Mouse (Mus musculus) spleen, postnatal 14 days (tissue): Measurements from ENCODE around the gene Ptpre.
"Not testable (repeated sequence)": the region's sequence is repeated elsewhere in the genome, so short reads cannot be mapped to it uniquely, and the experiment has no call there.

ENCODE experiments used
- DNase-seq, 2 experiments: peaks; one replicate each; pipeline ENCODE4 v3.0.0; 2021 to 2022; ENCODE audit warnings: low spot score in 2 of 2

Ptpre gene

DNA sequence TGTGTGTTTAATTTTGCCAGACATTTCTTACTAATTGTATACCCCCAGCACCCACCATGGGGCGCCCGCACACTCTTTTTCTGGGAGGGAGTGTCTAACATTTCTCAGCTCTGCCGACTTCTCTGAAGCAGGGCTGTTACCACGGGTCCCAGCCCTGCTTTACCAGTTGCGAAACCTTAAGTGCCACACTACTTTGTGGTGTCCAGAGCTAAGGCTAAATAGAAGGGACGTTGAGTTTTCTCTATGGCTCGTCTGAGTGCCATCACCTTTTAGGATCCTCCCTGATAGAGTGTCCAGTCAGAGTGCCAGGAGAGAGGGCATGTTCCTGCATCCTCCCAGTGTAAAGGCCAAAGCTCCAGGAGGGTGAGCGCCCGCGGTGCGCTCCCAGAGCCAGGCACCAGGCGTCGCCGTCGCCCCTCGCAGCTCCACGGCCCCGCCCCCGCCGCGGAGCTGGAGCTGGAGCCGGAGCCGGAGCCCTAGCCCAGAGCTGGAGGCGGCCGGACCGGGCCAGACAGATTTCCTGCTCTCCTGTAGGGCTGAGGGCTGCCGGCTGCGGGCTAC is at the start of gene Ptpre:
Gene Ptpre, plus strand, starts transcription at position 141 of the 561 bp plus-strand sequence.
- DNase-seq = peak; percentile 42 to 66

DNA sequence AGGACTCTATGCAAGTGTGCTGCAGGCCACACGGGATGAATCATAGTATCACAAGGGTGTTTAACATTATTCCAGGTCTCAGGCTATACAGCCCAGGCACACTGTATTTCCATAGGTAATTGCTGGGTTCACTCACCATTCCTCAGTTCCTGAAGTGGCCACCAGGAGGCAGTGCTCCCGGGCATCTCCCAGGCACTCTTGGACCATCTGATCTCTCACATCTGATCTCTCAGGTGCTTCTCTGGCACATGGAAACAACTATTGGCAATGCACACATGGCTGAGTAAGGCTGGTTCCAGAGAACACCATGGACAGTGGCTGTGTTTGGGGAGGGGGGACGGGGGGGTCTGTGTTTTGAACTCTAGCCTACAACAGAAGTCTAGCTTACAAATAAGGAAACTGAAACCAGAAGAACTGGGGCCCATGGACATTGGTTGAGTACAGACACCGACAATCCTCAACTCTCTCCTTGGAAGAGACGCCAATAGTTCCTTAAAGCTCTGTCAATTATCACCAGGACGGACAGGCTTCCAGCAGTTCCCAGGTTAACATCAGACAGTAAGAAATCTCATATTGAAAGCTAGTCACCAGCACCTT is 49.0 kb upstream of the Ptpre start:
- peak in 1 of 2 experiments; percentile 13 for DNase-seq

DNA sequence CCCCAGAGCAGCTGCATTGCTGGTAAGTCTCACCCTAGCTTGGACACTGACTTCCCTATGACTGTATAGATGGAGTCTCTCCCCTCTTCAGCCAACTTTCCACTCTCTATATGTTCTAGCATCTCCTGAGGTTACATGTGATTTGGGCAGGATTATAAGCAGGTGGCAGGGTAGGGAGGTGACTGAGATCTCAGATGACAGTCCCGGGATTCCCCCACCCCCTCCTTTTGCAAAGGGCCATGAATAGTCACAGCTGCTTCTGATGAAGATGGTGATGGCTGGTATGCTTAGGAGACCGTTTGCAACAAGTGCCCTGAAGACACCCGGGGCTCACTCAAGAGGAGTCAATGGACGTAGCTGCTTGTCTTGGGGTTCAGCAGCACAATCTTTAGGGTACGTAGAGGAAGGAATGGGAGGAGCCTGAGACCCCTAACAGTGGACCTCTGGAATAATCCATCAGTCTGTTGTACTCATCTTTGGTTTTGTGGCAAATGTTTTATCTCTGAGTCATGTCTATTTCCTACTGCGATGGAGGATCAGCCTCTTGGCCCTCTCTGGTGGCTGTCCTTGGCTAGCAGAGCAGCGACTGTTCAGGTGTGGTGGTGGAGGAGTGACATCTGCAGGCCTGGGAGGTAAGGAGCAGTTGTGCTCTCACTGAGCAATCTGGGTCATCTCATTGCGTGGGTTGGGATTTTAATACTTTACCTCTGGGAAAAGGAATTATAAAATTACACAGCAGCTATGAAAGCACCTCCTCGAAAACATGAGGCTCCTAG is 47.4 kb upstream of the Ptpre start:
- no peak for DNase-seq

DNA sequence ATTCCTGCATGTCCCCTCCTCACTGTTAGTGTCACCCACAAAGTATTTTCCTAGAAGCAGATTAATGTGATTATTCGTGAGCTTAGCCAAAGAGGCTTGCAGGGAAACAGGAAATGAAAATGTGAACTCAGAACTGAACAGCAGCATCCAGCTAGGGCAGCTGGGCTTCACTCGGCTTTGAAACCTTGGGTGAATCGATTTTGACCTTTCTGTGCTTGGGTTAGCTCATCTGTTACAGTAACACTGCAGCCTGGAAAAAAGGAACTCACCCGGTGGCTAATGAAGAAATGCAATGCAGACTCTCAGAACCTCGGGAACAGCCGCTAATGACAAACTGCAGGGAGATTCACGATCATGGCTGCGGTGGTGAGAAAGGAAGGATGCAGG is 46.8 kb upstream of the Ptpre start:
- no peak for DNase-seq

DNA sequence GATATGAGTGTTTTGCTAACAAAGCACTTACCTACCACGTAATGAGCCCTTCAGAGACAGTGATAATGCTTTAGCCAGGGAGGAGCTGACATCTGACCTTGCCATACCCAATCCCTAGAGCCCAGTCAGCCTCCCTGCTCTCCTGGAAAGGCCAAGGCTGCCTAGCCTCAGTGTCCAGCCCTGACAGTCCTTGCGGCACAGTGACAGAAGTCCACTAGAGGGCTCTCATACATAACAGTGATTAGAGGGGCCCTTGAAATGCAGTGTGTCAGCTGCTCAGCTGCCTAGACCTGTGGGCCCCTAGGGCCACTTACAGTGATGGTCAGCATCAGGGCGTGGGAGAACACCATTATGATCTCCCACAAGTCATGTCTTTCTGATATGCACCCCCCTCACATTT is 42.0 kb upstream of the Ptpre start:
- DNase-seq = no peak

DNA sequence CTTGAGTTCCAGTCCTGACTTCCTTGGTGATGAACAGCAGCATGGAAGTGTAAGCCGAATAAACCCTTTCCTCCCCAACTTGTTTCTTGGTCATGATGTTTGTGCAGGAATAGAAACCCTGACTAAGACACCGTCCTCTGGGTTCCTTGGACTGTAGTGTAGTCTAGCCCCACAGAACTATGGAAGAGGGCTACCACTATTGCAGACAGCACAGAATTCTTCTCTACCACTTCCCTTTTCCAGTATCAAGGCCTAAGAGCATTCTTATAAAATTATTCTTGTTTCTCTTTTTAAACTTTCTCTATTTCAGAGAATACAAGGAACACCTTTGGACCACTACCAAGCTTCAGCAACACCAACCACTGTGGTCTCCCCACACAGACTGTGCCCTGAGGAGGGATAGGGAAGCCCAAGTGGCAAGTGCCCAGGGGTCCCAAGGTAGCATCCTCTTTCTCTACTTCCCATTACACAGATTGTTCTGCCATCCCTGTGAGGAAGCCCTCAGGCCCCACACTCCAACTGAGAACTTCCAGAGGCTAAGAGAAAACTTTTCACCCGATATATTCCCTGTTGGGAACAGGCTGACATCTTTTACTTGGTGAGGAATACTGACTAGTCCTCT is 38.6 kb upstream of the Ptpre start:
- DNase-seq = no peak

DNA sequence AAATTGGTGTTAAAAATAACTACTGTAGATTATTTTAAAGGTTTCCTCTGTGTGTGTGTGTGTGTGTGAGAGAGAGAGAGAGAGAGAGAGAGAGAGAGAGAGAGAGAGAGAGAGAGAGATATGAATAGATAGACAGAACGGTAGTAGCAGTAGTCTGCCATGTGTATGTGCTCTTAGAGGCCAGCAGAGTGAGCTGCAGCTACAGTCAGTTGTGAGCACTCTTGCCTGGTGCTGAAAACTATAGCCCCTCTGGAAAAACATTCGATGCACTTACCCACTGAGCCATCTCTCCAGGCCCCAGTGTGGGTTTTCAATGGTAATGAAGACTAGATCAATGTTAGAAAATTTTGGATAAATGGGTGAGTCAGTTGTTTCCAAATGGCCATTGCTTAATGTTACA is 37.9 kb upstream of the Ptpre start:
- DNase-seq = no peak

DNA sequence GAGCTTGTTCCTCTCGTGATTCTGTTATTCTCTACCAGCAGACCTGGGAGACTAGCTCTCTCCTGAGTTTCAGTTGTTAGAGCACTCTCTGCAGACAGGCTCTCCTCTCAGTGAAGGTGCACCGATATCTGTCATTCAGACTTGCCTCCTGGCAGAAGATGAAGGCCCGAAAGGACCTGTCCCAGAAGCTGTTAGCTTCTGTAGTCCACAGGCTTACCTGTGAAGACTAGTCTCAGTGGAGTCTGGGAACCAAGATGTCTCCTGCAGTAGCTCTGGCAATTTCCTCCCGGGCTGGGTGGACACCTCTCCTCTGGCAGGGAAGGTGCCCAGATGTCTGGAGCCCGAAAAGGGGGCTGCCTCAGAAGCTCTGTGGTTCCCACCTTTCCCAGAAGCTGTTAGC is 30.8 kb upstream of the Ptpre start:
- DNase-seq = not testable (repeated sequence)

DNA sequence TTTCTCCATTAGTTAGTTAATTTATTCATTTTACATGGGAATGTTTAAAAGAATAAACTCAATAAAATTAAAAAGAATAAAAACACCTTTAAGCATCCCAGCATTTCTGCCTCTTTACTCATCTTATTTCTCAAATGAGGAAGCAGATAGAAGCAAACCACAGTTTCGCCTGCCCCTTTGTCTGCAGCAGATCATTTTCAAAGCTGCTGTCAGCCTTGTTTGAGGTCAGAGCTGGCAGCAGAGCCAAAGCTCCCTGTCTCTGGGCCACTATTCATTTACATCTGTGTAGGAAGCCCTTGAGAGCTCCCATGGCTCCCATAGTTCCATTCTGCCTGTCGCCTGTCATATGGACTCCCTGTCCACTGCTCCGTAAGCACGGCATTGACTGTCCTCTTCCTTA is 28.7 kb upstream of the Ptpre start:
- no peak for DNase-seq

DNA sequence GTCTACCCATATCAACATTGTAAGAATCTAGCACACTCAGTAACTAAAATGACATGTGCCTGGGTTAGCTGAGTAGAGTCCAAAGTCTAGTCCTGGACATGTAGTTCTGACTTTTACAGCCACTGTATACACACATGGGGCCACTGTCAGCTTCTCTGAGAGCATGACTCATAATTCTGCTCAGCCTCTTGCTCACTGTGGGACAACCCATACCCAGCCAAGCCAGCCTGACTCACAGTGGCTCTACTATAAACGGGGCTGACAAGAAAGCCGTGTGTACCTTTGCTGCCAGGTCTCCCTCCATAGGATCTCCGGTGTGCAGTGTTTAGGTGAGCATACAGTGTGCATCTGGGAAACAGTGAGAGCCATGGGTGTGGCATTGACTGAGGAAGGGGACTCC is 28.0 kb upstream of the Ptpre start:
- DNase-seq = no peak

DNA sequence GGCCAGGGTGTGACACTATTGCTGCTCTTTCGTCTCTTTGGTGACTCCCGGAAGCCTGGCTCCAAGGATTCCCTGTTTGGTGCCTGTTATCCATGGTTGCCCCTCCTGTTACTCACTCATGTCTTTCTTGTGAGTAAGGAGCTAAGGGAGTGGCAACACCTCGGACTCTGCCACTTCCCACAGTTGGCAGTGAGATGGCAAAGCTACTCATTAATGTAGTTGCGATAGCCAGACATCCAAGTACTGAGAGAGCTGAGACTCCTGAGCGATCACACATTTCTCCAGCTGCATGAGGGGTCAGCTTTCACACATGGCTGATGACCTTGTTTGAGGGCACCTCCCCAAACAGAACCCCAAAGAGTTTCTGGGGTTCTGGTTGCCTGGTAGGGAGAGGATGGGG is 26.9 kb upstream of the Ptpre start:
- no peak for DNase-seq

DNA sequence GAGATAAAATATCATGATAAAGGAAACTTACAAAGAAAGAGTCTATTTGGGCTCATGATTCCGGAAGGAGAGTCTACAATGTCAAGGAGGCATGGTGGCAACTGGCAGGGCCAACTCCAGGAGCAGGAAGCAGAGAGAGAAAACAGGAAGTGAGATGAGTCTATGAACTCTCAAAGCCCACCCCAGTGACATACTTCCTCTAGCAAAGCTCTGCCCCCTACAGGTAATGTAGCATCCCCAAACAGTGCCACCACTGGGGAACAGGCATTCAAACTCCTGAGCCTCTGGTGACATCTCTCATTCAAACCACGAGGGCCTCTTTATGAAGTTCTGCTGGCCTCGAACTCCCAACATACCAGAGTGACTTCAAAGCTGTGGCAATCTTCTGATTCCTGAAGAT is 25.6 kb upstream of the Ptpre start:
- no peak for DNase-seq

DNA sequence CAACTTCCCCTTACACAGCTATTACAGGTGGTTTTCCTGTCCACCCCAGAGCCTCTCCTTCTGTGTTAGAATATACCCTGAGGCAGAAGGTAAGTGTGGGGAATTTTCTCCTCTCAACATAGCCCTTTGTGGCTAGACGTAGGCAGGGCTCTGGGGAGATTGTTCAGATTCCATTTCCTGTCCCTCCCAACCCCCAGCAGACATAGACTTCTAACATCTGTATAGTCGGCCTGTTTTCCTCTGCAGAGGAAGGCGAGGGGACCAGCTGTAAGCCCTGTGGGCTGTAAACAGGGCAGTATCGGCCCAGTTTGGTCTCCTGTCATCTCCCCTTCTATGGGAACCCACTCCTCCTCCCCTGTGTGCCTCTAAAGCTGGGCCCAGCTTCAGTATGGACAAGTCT is 20.1 kb upstream of the Ptpre start:
- no peak for DNase-seq

DNA sequence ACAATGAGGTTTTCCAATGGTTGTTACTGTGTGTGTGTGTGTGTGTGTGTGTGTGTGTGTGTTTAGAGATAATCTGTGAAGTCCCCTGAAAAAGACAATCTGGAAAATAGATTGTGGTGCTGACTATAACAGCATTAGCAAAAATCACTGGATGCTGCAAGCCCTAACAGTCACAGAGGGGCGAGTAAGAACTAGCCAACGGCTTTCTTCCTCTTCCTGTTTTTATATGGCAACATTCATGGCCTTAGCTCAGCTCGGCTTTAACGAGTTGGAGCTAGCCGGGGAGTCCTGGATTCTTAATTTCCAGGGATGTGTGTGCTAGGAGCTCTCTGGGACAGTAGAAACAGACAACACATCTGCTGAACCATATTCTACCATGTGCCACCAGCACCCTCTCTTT is 17.0 kb upstream of the Ptpre start:
- DNase-seq = no peak

DNA sequence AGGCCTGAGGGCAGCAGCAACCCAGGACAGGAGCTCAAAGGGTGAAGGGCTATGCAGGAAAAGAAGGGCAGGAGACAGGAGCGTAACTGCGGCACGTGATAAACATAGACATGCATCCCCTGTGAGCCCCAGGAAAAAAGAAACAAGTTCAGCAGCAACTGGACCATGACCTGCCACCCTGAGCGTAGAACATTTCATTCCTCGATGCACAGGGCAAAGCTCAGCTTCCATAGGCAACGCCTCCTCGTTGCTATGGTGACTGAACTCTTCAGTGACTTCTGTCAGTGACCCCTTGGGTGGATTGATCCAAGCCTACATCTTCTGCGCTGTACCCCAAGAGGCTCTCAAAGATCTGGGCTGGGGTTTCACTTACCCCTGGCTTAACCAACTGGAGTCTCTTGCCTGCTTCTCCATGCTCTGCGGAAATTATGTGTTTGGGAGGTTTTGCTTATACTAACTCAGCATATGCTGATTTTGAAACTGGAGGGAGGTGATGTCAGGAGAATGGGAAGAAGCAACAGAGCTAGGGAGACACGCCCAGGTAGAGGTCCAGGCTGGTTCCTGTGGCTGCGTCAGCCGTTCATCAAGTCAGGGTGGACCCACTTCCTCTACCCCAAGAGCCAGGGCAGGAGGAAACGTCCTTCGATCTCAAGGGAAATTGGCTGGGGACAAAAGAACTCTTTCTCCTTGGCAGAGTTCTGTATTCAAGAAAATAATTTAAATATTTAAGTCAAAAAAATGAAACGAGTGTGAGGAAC is 15.3 kb upstream of the Ptpre start:
- no peak for DNase-seq

DNA sequence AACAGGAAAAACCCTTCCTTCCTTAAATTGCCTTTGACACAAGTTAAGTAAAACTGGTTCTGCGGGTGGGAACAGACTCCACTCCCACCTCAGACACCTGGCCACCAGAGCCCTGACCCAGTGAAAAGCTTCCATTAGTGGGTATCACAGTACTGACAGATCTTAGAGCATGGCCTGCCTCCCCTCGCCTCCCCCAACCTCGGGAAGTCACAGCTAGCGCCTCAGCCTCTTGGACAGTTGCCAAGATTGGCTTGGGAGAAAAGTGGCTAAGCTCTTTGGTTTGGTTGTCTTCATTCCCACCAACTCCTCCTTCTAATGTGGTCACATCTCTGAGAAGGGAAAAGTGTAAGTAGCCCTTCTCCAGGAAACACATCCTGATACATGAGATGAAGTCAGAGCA is 13.3 kb upstream of the Ptpre start:
- no peak for DNase-seq

DNA sequence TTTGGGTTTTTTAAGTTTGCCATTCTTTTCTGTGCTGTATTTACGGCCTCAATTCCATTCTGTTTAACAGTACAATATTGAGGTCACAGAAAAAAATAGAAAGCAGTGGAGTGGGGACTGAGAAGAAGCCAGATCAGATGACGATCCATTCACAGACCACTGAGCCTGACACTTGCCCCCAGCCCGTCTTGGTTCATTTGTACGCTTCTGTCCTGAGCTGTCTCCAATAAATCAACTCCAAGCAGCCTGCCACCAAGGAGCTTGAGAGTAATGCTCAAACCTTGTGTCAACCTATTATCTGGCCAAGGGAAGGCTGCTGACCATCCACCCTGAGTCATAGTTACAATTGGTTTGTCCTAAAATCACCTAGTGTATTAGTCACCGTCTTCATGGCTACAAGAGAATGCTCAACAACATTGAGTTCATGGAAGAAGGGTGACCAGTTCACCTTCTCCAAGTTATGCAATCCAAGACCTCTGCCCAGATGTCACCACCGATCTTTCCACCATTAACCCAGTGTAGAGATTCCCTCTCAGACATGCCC is 12.8 kb upstream of the Ptpre start:
- no peak for DNase-seq

DNA sequence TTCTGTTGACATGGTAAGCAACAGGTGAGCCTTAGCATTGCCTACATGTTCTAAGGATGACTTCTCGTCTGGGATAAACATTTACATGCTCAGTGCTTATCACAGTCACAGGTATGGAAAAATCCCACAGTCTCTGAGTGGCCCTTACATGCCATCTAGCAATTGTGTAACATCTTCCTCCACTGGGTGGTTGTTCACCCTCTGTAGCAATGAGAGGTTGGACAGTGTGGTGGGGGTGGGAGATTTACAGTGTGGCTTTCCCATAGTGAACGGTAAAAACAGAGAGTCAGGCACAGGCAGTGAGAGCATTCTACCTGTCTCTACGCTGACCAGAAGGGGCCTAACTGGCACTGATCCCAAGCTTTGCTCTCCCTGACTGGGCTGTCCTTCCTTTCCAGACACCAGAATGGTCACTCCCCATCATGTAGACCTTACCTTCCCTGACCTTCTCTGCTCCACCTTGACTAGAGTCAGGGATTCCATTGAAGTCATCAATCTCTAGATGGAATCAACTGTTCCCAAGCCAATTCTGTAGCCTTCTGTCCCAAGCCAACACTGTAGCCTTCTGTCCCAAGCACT is 10.6 kb upstream of the Ptpre start:
- DNase-seq = no peak

DNA sequence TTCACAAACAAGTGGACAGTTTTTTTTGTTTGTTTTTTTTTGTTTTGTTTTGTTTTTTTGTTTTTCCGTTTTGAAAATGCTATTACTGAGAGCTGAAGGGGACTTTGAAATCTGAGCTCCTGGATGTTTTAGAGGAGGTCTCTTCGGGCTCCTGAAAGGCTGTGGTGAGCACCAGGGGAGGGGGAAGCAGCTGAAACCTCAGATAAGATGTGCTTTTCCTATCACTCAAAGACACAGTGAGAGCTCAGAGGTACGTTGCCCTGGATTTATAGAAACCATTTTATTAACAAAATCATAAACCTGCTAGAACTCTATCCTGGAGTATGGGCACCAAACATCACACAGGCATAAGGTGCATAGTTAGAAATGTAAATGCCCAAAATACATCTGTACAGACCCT is 10.1 kb upstream of the Ptpre start:
- DNase-seq = no peak

DNA sequence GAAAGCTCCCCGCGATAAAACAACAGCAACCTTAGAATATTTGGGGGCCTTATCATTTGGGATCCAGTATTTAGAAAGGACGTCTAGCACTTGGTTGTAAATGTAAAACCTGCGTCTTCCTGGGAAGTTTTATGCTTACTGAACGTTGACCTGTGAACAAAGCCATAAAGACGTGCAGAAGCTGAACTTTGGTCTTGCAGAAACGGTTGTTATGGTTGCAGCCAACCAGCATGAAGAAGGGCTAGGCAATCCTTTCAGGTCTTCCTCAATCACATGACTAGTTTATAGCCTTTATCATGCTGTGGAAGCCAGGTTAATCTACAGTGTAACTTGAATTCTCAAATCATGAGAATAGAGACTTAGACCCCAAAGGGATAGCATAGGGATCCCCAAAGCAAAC is 8.8 kb upstream of the Ptpre start, which contains the start of gene Clrn3:
Gene Clrn3, minus strand, starts transcription at position 140 of the 400 bp plus-strand sequence.
- DNase-seq = no peak

DNA sequence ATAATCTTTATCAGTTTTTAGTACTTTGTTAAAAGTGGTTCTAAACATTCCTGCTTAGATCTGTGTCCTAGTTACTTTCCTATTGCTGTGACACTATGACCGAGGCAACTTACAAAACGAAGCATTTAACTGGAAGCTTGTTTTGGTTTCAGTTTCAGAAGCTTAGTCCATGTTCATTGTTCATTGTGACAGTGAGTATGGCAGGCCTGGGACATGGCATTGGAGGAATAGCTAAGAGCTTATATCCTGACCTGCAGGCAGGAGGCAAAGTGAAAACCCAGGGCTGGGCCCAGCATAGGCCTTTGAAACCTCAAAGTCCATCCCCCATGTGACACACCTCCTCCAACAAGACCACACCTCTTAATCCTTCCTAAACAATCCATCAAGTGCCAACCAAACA is 8.2 kb upstream of the Ptpre start:
- DNase-seq = no peak
